Mouse (Mus musculus) thymus, postnatal 0 days (tissue): ENCODE measurements around the gene Xdh. TPM values are rescaled to one million over a fixed set of nuclear protein-coding genes. Genes with fewer than 3 reads are reported as not detected.

Source experiments
- DNase-seq: peaks from one replicate; pipeline ENCODE4 v3.0.0-alpha.2; 2015; ENCODE audit warnings: low spot score
- polyA plus RNA-seq: library from polyadenylated mRNA; unstranded; fragments of >200 nt; fragmentation: Nextera tagmentation; extraction: Ambion mirVana; gene quantifications from 2 replicates; pipeline ENCODE4 v1.2.1, GENCODE M21; 2015

The Xdh gene
- 7.1 and 8.5 TPM in 2 replicates for polyA plus RNA-seq

- no peak for DNase-seq
These were observed at the start of gene Xdh for GRCm38 (mm10) chr17:73950062-73950735. Gene Xdh, minus strand, starts transcription at chr17:73950196.

GRCm38 (mm10) chr17:73995907-73996645, 46.1 kb upstream of the Xdh start:
- no peak for DNase-seq

DNA sequence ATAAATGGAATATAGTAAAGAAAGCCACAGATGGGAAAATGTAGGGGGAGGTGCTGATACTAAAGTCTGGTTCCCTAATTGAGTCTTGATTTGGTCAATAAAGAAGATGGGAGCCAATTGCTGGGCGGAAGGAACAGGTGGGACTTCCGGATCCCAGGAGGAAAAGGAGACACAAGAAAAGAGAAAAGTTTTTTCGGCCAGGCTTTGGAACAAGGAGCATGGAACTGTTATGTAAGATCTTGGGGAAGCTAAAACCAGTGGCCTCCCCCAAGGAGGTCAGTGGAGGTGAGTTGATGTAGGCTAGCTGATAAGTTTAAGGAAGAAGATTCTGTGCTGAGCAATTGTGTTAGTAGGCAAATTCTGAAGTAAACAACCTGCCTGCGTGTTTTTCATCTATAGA, 41.3 kb upstream of the Xdh start:
- DNase-seq: no peak

DNA sequence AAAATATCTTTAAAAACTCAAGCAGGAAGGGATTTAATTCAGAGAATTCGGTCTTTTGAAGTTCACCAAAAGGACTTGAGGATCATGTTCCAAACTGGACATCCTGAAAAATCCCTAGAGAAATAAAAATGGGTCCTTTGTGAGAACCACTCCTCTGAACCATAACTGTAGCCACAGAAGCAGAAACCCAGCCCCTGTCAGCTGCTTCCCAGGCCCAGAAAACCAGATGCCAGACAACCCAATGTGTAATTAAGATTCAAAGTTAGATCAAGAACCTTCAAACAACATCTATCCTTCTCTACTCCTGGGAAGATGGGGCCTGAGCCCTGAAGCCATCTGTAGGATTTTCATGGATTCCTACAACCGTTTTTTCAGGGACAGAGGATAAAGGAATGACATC, 36.6 kb upstream of the Xdh start:
- no peak for DNase-seq

GRCm38 (mm10) chr17:73985936-73986335, 35.9 kb upstream of the Xdh start:
- DNase-seq: no peak

DNA sequence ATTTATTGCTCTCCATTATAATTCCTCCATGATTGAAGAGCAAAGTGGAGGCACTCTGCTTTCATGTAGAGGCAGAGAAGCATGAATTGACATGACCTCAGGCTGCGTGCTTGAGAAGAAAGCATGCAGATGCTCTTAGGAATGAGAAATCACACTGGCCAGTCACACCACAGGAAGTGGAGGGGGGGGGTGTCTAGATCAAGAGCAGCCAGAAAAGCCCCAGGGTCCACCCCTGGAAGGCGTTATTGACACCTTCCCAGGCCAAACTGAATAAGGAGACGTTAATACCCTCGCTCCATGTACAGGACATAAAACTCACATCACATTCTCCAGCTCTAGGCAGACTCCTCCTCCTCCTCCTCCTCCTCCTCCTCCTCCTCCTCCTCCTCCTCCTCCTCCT, 34.5 kb upstream of the Xdh start:
- DNase-seq: no peak

DNA sequence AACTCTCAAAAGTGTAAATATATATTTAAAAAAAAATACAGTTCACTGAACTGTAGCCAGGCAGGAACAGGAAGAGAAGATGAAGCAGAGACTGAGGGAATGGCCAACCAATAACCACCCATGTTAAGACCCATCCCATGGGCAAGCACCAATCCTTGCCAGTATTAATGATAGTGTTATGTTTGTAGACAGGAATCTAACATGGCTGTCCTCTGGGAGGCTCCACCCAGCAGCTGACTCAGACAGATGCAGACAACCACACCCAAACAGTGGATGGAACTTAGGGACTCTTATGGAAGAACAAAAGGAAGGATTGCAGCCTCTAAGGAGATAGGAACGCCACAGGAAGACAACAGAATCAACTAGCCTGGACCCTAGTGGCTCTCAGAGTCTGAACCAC, 32.9 kb upstream of the Xdh start:
- DNase-seq: no peak

GRCm38 (mm10) chr17:73976066-73976465, 26.1 kb upstream of the Xdh start:
- no peak for DNase-seq

- DNase-seq: no peak
These were observed 22.7 kb upstream of the Xdh start for GRCm38 (mm10) chr17:73972648-73973047.

DNA sequence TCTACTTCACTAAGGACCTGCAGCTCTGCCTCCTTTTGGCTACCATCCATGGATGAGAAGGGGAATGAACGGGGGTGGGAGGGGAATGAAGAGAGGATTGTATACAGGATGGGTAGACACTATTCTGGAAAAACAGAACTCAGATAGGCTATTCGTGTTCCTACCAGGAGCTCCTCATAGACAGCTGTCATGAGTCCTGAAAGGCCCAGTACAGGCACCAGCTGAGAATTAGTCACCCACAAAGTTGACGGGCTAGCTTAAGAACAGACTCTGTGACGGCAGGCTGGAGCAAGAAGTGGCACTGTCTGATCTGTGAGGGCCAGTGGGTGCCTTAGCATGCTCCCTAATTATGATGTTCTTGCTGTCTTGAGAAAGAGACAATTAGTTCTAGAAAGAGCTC, 21.3 kb upstream of the Xdh start:
- DNase-seq: no peak

DNA sequence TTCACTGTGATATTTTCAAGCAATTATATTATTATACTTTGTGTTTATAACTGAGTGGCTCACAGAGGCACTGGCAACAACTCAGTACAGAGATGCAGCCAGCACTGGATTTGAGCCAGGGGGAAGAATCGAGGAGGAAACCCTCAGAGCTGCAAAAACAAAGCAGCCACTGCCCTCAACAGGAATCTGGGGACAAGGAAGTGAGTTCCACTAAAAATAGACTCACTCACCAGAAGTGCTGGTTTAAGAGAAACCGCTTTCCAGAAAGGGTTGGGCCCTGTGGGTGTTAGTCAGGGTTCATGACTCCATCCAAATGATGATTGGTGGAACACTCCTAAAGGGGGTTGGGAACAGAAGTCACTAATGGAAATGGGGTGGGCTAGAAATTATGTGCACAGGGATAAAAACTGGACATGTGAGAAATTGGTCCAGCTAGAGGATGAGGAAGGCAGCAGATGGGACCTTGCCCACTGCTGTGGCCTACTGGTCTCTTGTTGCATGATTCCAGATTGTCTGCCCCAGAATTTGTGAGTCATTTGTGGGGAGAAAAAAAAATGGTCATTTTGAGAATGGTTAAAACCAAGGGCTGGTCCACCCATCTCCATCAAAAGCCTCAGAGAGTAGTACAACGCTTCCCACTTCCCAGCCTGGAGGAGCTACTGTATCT, 20.5 kb upstream of the Xdh start:
- DNase-seq: no peak

GRCm38 (mm10) chr17:73964856-73965255, 14.9 kb upstream of the Xdh start:
- DNase-seq: no peak

- DNase-seq: no peak
These were observed 12.6 kb upstream of the Xdh start for GRCm38 (mm10) chr17:73962628-73963043.

DNA sequence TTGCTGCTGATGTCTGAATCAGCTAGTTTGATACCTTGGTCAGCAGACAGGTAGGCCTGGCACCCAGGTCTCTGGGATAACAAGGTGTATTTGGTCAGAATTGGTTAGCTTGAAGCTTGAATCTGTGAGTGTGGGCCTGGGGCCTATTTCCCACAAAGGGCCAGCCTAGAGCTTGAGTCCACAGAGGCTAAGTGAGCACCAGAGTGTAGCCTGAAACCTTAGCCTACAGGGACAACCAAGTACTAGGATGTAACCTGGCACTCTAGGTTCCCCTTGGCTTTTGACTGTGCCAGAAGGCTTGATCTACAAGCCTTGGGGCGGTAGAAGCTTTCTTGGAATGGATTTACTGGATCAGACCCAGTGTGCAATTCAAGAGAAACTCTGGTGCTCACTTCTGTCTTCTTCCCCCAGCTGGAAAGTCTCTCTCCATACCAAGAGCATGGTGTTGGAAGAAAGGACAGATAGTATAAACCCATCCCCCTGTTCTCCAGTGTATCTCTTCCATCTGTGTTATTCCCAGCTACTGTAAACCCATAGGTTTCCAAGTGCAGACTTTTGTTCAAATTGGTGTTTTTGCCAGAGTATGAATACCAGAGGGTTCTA, 11.9 kb upstream of the Xdh start:
- DNase-seq: no peak

DNA sequence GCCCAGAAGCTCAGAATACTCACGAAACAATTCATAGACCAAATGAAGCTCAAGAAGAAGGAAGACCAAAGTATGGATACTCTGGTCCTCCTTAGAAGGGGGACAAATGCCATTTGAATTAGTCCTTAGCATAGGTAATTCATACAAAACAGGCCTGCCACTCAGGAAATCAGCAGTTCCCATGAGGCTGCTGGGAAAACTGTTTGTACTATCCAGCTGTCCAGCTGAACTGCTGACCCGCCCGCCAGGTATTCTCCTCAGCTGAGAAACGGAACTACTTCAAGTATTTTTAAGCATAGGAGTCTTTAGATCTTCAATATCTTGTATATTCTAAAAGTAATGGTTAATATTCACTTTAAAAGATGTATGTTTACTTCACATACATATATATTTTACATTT, 10.7 kb upstream of the Xdh start:
- no peak for DNase-seq

DNA sequence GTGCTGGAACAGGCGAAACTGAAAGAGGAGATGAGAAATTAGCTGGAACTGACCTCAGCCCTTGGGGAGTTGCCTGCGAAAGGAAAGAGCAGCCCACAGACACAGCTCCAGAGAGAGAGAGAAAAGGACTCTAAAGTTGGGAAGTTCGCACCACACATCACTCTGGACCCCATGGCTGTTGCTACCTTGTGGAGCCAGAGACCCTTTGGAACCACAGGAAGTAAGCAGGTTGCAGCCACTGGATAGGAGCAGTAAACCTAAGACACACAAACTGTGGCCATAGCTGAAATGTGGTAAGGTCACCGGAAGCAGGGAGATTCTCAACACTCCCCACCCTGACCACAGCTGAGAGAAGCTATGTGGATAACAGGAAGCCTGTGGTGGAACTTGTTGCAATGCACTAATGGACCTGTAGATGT, 2.1 kb upstream of the Xdh start:
- peak; percentile 16 for DNase-seq

DNA sequence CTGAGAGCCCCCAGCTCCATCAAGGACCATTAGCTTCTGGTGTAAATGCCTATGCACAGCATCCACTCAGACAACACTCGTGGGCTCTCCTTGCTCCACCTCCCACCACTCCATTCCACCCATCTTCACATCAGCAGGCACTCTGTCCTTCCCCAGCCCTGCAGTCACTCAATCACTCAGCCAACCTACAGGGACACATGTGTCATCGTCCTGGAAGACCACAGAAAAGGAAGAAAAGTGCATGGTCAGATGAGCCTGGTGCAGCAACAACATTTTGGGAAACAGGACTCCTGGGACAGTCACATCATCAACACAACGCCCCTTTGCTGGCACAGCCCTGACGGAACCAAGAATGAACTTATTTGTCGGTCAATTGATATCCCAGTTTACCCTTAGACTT, 974 bp upstream of the Xdh start:
- DNase-seq: no peak

GRCm38 (mm10) chr17:73949498-73949897, 498 bp downstream of the Xdh start:
- no peak for DNase-seq

DNA sequence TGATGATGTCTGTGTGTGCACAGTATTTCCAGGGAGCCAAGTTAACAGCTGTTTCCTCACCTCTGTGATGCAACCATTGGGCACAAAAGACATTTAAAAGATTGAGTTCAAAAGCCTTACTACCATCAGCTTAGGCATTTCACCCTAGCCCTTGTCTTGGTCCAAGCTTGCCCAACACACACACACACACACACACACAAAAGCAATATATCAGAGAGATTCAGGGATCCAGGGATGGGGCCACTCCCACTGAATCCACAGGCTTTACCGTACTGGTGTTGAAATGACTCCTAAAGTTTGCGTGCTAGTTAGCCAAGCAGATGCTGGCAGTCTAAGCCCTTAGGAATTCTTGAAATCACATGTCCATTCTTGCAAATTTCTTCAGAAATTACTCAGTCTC, 1.2 kb downstream of the Xdh start:
- DNase-seq: no peak

- DNase-seq: no peak
These were observed 2.0 kb downstream of the Xdh start for GRCm38 (mm10) chr17:73948039-73948438.

GRCm38 (mm10) chr17:73946856-73947255, 3.1 kb downstream of the Xdh start:
- DNase-seq: no peak

GRCm38 (mm10) chr17:73944661-73945060, 5.3 kb downstream of the Xdh start:
- no peak for DNase-seq
